Mouse (Mus musculus): ENCODE measurements around the gene Styxl1. TPM values are rescaled to one million over a fixed set of nuclear protein-coding genes. Genes with fewer than 3 reads are reported as not detected.
A peak's percentile ranks its signal among the peaks of the same experiment; 100 is the strongest.

The Styxl1 gene
- 0.50 TPM in 1 of 2 replicates, not detected in the other for polyA plus RNA-seq (2015; fragmentation: Nextera tagmentation; extraction: Ambion mirVana)

DNA sequence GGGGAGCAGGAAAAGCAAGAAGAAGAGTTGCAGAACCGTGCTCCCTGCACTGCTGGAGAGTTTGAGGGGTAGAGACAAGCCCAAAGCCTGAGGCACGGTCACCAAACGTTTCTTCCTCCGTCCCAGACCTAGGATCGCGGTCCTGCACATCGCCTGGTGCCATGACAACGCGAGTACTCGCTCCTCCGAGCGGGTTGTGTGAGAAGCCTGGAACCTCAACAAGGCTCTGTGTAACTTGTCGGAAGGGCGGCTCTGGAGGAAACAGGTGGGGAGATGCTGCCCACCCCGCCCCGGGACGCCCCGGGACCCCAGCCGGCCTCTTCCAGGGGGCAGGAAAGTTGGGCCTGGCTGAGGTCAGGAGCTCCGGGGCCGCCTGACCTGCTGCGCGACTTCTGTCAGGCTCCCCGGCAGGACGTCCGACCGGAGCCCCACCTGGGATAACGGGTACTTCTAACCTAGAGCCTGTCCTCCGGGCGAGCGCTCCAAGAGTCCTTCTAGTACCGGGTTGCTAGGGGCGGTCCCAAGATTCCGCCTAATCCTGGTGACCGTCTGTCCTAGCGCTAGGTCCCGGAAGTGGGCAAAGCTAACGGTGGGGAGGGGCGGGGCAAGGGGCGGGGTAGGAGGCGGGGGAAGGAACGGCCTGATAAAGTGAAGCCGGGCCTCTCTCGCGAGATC, at the start of gene Styxl1:
Styxl1 (minus strand) TSS at position 590 of the 675 bp plus-strand sequence.
- Histone ChIP-seq H3K4me3 (peak within 1 kb of the TSS; percentile 95), H3K27ac (peak within 1 kb of the TSS; percentile 93), H3K4me2 (peak within 1 kb of the TSS; percentile 86), H3K36me3 (replicated peaks) (no peaks in the 10 kb centered on the region), H3K9ac (peak within 1 kb of the TSS; percentile 97), H3K27me3 (replicated peaks) (no peaks in the 10 kb centered on the region), H3K9me3 (no peaks in the 10 kb centered on the region), H3K4me1 (peaks cover 30% of the 10 kb centered on the region)
- ATAC-seq (replicated peaks) = peak; percentile 94
- under 1% methylated on average over 45 of the region's 45 CpGs for WGBS

DNA sequence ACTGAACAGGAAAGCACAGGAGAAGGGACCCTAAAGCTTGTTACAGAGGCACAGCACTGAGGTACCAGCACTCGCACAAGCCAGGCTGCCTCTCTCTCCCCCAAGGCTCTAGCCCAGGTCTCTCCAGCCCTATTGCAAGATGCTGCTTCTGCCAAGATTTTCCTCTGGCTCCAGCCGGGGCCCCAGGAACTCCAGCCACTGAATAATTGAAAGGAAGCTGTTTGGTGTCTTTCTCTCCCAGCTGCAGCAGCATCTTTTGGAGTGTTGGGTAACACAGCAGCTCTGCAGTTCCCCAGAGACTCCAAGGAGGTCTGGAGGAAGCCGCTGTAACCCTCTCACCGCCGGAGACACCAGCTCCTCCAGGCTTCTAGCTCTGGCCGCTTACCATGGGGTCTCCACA, 48.0 kb upstream of the Styxl1 start:
- H3K36me3 ChIP-seq (replicated peaks) = no peaks in the 10 kb centered on the region
- peak overlapping the region; percentile 12; the same call in 1 of the 2 replicates for H3K4me2 ChIP-seq
- WGBS = 33% methylated on average over 6 of the region's 6 CpGs
- H3K9me3 ChIP-seq = no peaks in the 10 kb centered on the region
- no peaks in the 10 kb centered on the region for H3K27me3 ChIP-seq (replicated peaks)
- ATAC-seq (replicated peaks) = no peak
- peak overlapping the region; percentile 23; the same call in 1 of the 2 replicates for H3K9ac ChIP-seq
- no peak overlapping the region for H3K4me3 ChIP-seq
- H3K27ac ChIP-seq = peak overlapping the region; percentile 74
- H3K4me1 ChIP-seq = peaks cover 49% of the 10 kb centered on the region

DNA sequence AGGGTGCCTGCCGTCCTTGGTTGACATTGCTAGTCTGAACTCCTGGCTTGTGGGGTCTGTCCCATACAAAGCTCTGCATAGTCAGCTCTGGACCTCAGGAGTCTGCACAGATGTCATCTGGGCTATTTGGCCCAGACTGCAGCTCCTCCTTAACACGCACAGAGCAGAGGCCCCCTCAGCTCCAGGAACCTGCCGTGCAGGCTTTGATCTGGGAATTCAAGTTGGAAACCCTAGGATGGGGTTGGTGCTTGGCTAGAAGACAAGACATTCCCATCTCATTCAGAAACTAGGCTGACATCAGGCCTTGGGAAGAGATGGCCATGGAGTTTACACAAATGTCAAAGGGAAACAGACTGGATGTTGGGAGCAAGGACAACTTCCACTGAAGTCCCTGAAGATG, 46.3 kb upstream of the Styxl1 start:
- Histone ChIP-seq H3K27ac (peak overlapping the region; percentile 74; the same call in 1 of the 2 replicates), H3K4me1 (peaks cover 58% of the 10 kb centered on the region), H3K4me3 (no peak overlapping the region), H3K4me2 (no peak overlapping the region), H3K27me3 (replicated peaks) (no peaks in the 10 kb centered on the region), H3K9me3 (no peaks in the 10 kb centered on the region), H3K36me3 (replicated peaks) (no peaks in the 10 kb centered on the region), H3K9ac (no peak overlapping the region)
- 52% methylated on average over 3 of the region's 3 CpGs for WGBS
- no peak for ATAC-seq (replicated peaks)

- ATAC-seq (replicated peaks) = peak; percentile 85
- peaks cover 63% of the 10 kb centered on the region for H3K4me1 ChIP-seq
- 12% methylated on average over 7 of the region's 7 CpGs for WGBS
- no peaks in the 10 kb centered on the region for H3K27me3 ChIP-seq (replicated peaks)
- H3K4me3 ChIP-seq = no peak overlapping the region
- H3K9me3 ChIP-seq = no peaks in the 10 kb centered on the region
- H3K27ac ChIP-seq = peak overlapping the region; percentile 91
- peak overlapping the region; percentile 20; the same call in 1 of the 2 replicates for H3K9ac ChIP-seq
- peak overlapping the region; percentile 31 for H3K4me2 ChIP-seq
- no peaks in the 10 kb centered on the region for H3K36me3 ChIP-seq (replicated peaks)
These were observed 44.2 kb upstream of the Styxl1 start for GRCm38 (mm10) chr5:135822316-135822944.

DNA sequence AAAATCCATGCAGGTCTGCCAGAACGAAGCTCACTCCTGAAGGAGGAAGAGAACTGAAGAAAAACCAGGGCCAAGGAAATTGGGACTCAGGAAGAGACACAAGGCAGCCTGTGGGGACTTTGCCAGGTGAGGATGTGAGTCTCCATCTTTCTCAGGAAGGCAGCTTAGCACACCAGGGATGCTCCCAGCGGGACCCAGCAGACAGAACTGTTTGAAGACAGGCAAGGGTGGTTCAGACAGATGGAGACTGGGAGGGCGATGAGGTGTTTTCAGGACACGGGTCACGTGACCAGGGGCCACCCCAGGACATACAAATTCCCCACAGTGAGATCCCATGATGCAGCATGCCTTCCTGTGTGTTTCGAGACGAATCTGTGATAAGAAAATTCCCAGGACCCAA, 40.3 kb upstream of the Styxl1 start:
- no peaks in the 10 kb centered on the region for H3K36me3 ChIP-seq (replicated peaks)
- H3K9ac ChIP-seq = no peak overlapping the region
- no peaks in the 10 kb centered on the region for H3K9me3 ChIP-seq
- no peak overlapping the region for H3K27ac ChIP-seq
- no peak for ATAC-seq (replicated peaks)
- no peak overlapping the region for H3K4me2 ChIP-seq
- peaks cover 41% of the 10 kb centered on the region for H3K4me1 ChIP-seq
- H3K27me3 ChIP-seq (replicated peaks) = no peaks in the 10 kb centered on the region
- WGBS = 41% methylated on average over 7 of the region's 7 CpGs
- H3K4me3 ChIP-seq = no peak overlapping the region

GRCm38 (mm10) chr5:135812991-135813390, 34.8 kb upstream of the Styxl1 start:
- no peak overlapping the region for H3K4me3 ChIP-seq
- ATAC-seq (replicated peaks) = no peak
- no peak overlapping the region; the same call in 1 of the 2 replicates for H3K27ac ChIP-seq
- 59% methylated on average over 5 of the region's 5 CpGs for WGBS
- no peaks in the 10 kb centered on the region for H3K9me3 ChIP-seq
- no peaks in the 10 kb centered on the region for H3K27me3 ChIP-seq (replicated peaks)
- no peak overlapping the region for H3K9ac ChIP-seq
- H3K4me2 ChIP-seq = no peak overlapping the region
- H3K36me3 ChIP-seq (replicated peaks) = no peaks in the 10 kb centered on the region
- H3K4me1 ChIP-seq = peaks cover 26% of the 10 kb centered on the region

- Histone ChIP-seq H3K4me3 (peak overlapping the region; percentile 81), H3K27ac (no peak overlapping the region), H3K4me1 (peaks cover 38% of the 10 kb centered on the region), H3K36me3 (replicated peaks) (no peaks in the 10 kb centered on the region), H3K4me2 (peak overlapping the region; percentile 68), H3K9ac (peak overlapping the region; percentile 87), H3K27me3 (replicated peaks) (no peaks in the 10 kb centered on the region), H3K9me3 (no peaks in the 10 kb centered on the region)
- 42% methylated on average over 3 of the region's 3 CpGs for WGBS
- ATAC-seq (replicated peaks) = 0 out of 2 replicates have a peak, but pooled peaks have one; percentile 11
These were observed 29.1 kb upstream of the Styxl1 start for GRCm38 (mm10) chr5:135807263-135807637.

DNA sequence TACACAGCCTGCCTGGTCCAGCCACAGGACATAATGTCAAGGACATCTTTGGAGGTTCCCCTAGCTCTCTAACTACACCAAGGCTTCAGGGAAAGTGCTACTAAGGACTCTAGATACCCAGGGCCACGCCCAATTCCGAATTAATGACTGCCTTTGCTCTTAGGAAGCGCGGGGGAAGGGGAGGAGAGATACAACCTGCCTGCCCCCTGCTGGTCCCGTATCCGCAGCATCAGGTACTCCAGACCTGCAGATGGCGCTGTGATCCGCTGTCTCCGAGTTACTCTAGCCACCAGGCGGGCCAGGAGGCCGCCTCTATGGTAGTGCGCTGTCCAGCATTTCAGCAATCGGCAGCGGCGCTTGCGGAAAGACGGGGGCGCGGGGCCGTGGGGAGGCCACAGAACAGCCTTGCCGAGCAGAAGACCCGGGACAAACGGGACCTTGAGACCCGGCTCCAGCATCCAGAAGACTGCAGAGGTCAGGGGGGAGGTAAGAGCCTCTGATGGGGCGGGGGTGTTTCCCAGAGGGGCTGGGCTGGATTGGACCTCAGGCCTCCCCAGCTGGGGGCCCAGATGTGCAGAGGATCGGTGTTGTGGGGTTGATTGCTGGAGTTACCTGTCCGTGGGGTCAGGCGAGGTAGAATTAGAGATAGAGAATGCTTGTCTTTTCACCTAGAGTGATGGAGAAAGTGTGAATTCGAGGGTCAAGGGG, 28.5 kb upstream of the Styxl1 start, which contains the start of gene Srrm3:
Srrm3 (plus strand) TSS at position 336 of the 708 bp plus-strand sequence.
- WGBS = 3% methylated on average over 29 of the region's 29 CpGs
- ATAC-seq (replicated peaks) = peak; percentile 72

GRCm38 (mm10) chr5:135804735-135805134, 26.6 kb upstream of the Styxl1 start:
- no peak overlapping the region for H3K4me3 ChIP-seq
- H3K4me2 ChIP-seq = no peak overlapping the region
- H3K36me3 ChIP-seq (replicated peaks) = no peaks in the 10 kb centered on the region
- peaks cover 49% of the 10 kb centered on the region for H3K4me1 ChIP-seq
- H3K27me3 ChIP-seq (replicated peaks) = no peaks in the 10 kb centered on the region
- no peak for ATAC-seq (replicated peaks)
- no peaks in the 10 kb centered on the region for H3K9me3 ChIP-seq
- peak overlapping the region; percentile 49; the same call in 1 of the 2 replicates for H3K27ac ChIP-seq
- 53% methylated on average over 2 of the region's 2 CpGs for WGBS
- H3K9ac ChIP-seq = peak overlapping the region; percentile 9; the same call in 1 of the 2 replicates

More for the DNA sequence above, 28.5 kb upstream of the Styxl1 start, which contains the start of gene Srrm3:
- Histone ChIP-seq H3K4me2 (peak within 1 kb of the TSS; percentile 68), H3K36me3 (replicated peaks) (no peaks in the 10 kb centered on the region), H3K4me1 (peaks cover 39% of the 10 kb centered on the region), H3K27me3 (replicated peaks) (no peaks in the 10 kb centered on the region), H3K9ac (peak within 1 kb of the TSS; percentile 87), H3K4me3 (peak within 1 kb of the TSS; percentile 81), H3K9me3 (no peaks in the 10 kb centered on the region), H3K27ac (peak within 1 kb of the TSS; percentile 73)

GRCm38 (mm10) chr5:135803676-135804075, 25.5 kb upstream of the Styxl1 start:
- H3K4me2 ChIP-seq = no peak overlapping the region
- H3K9me3 ChIP-seq = no peaks in the 10 kb centered on the region
- H3K9ac ChIP-seq = no peak overlapping the region
- WGBS = 79% methylated on average over 4 of the region's 4 CpGs
- H3K4me1 ChIP-seq = peaks cover 40% of the 10 kb centered on the region
- no peak for ATAC-seq (replicated peaks)
- H3K27ac ChIP-seq = no peak overlapping the region
- H3K36me3 ChIP-seq (replicated peaks) = no peaks in the 10 kb centered on the region
- H3K4me3 ChIP-seq = no peak overlapping the region
- H3K27me3 ChIP-seq (replicated peaks) = no peaks in the 10 kb centered on the region

GRCm38 (mm10) chr5:135803135-135803534, 24.9 kb upstream of the Styxl1 start:
- Histone ChIP-seq H3K36me3 (replicated peaks) (no peaks in the 10 kb centered on the region), H3K27me3 (replicated peaks) (no peaks in the 10 kb centered on the region), H3K4me2 (no peak overlapping the region), H3K4me1 (peaks cover 35% of the 10 kb centered on the region), H3K9ac (no peak overlapping the region), H3K4me3 (no peak overlapping the region), H3K9me3 (no peaks in the 10 kb centered on the region), H3K27ac (no peak overlapping the region)
- ATAC-seq (replicated peaks) = no peak
- 74% methylated on average over 4 of the region's 4 CpGs for WGBS

GRCm38 (mm10) chr5:135802641-135803040, 24.5 kb upstream of the Styxl1 start:
- Histone ChIP-seq H3K4me3 (no peak overlapping the region), H3K9me3 (no peaks in the 10 kb centered on the region), H3K27me3 (replicated peaks) (no peaks in the 10 kb centered on the region), H3K4me1 (peaks cover 30% of the 10 kb centered on the region), H3K4me2 (no peak overlapping the region), H3K27ac (0 out of 2 replicates have a peak overlapping the region, but pooled peaks have one; percentile 14), H3K36me3 (replicated peaks) (no peaks in the 10 kb centered on the region), H3K9ac (no peak overlapping the region)
- 87% methylated on average over 8 of the region's 8 CpGs for WGBS
- ATAC-seq (replicated peaks) = 0 out of 2 replicates have a peak, but pooled peaks have one; percentile 6

All from midbrain, embryonic 15.5 days (tissue).